Mouse (Mus musculus): ENCODE measurements around the gene Trib2. TPM values are rescaled to one million over a fixed set of nuclear protein-coding genes. Genes with fewer than 3 reads are reported as not detected.

The Trib2 gene
- polyA plus RNA-seq, 1 experiment from 2014 or later, result 30.8 TPM

GRCm38 (mm10) chr12:15754602-15755001 is 62.1 kb downstream of the Trib2 start:
- WGBS, result 68% methylated on average over 2 of the region's 2 CpGs
- H3K27ac ChIP-seq, result no peak overlapping the region
- H3K9me3 ChIP-seq, result no peaks in the 10 kb centered on the region
- H3K4me1 ChIP-seq, result peaks cover 4% of the 10 kb centered on the region; the same call in 1 of the 2 replicates
- no peak for DNase-seq (ENCODE audit: low spot score)
- no peaks in the 10 kb centered on the region for H3K36me3 ChIP-seq
- no peak overlapping the region for H3K4me3 ChIP-seq
- no peaks in the 10 kb centered on the region for H3K27me3 ChIP-seq (ENCODE audit: insufficient read depth, poor library complexity, severe bottlenecking)

- H3K9me3 ChIP-seq, result no peaks in the 10 kb centered on the region
- H3K27ac ChIP-seq, result no peak overlapping the region
- H3K36me3 ChIP-seq, result no peaks in the 10 kb centered on the region
- 44% methylated on average over 4 of the region's 4 CpGs for WGBS
- no peaks in the 10 kb centered on the region for H3K27me3 ChIP-seq (ENCODE audit: insufficient read depth, poor library complexity, severe bottlenecking)
- no peak for DNase-seq (ENCODE audit: low spot score)
- H3K4me3 ChIP-seq, result no peak overlapping the region
- peaks cover 8% of the 10 kb centered on the region; the same call in 1 of the 2 replicates for H3K4me1 ChIP-seq
These were observed 67.0 kb downstream of the Trib2 start for GRCm38 (mm10) chr12:15749646-15750195.

GRCm38 (mm10) chr12:15745752-15746151 is 71.0 kb downstream of the Trib2 start:
- H3K9me3 ChIP-seq, result no peaks in the 10 kb centered on the region
- 76% methylated on average over 10 of the region's 10 CpGs for WGBS
- peaks cover 13% of the 10 kb centered on the region for H3K4me1 ChIP-seq
- no peaks in the 10 kb centered on the region for H3K27me3 ChIP-seq (ENCODE audit: insufficient read depth, poor library complexity, severe bottlenecking)
- H3K36me3 ChIP-seq, result no peaks in the 10 kb centered on the region
- H3K27ac ChIP-seq, result no peak overlapping the region
- H3K4me3 ChIP-seq, result no peak overlapping the region
- no peak for DNase-seq (ENCODE audit: low spot score)

Small RNA genes lying within 50 kb of the gene (microRNA-seq; reads per million reads assigned to microRNA genes)
- gene Mir6387, result not detected

Measured in heart, embryonic 10.5 days (tissue).